8 mouse cellular contexts compared by ENCODE assay signal in the genomic region with DNA sequence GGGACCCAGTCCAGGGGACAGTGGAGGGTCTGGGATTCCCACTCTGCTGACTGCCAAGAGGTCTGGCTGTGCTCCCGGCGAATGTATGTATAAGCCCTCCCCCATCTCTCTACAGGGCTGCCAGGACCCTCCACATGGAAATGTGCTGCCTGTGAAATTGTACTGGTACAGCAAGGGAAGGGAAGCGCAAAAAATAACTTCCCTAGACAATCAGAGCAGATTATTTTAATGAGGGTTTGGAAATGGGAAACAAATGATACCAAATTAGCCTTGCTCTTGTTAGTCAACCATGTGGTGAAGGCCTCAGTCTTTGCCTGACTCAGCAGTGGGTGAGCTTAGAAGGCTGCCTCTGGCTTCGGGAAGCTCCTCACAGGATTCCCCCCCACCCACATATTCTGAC.
DNase-seq lines count a peak whose midpoint lies in the region; ATAC-seq and TF ChIP-seq lines count a peak whose summit lies in the region.

No protein-coding gene starts in this region.

- no peaks in the 10 kb centered on the region; the same call in 1 of the 2 replicates for H3K27me3 ChIP-seq in kidney, adult 2 months (replicated peaks; ENCODE audit: control insufficient read depth, insufficient read depth, low read length)
- H3K27me3 ChIP-seq in embryonic facial prominence, embryonic 15.5 days: no peaks in the 10 kb centered on the region
- H3K27me3 ChIP-seq in hindbrain, embryonic 16.5 days (replicated peaks; ENCODE audit: control insufficient read depth, insufficient read depth, low read length): no peaks in the 10 kb centered on the region
- H3K27me3 ChIP-seq in neural tube, embryonic 15.5 days (replicated peaks): no peaks in the 10 kb centered on the region
- H3K27me3 ChIP-seq in liver, embryonic 11.5 days (replicated peaks; ENCODE audit: control insufficient read depth, insufficient read depth, low read length): no peaks in the 10 kb centered on the region

- no peak overlapping the region for H3K27ac ChIP-seq in kidney, adult 2 months (ENCODE audit: insufficient read depth, low read depth, low read length)
- H3K27ac ChIP-seq in embryonic facial prominence, embryonic 15.5 days (replicated peaks): 0 out of 2 replicates have a peak overlapping the region, but pooled peaks have one; percentile 28
- H3K27ac ChIP-seq in hindbrain, embryonic 16.5 days (ENCODE audit: low read depth, low read length): peak overlapping the region; percentile 64
- H3K27ac ChIP-seq in neural tube, embryonic 15.5 days (replicated peaks): peak overlapping the region; percentile 66
- H3K27ac ChIP-seq in liver, embryonic 11.5 days (ENCODE audit: low read depth, low read length): no peak overlapping the region

- no peak overlapping the region for H3K4me2 ChIP-seq in embryonic facial prominence, embryonic 15.5 days (replicated peaks)
- no peak overlapping the region for H3K4me2 ChIP-seq in hindbrain, embryonic 16.5 days (ENCODE audit: low read length)
- H3K4me2 ChIP-seq in neural tube, embryonic 15.5 days: no peak overlapping the region
- no peak overlapping the region for H3K4me2 ChIP-seq in liver, embryonic 11.5 days

- whole genome bisulfite sequencing in kidney, adult 2 months: 80% methylated on average over 4 of the region's 4 CpGs
- 33% methylated on average over 4 of the region's 4 CpGs for WGBS in embryonic facial prominence, embryonic 15.5 days
- WGBS in hindbrain, embryonic 16.5 days: 14% methylated on average over 4 of the region's 4 CpGs
- 22% methylated on average over 4 of the region's 4 CpGs for WGBS in neural tube, embryonic 15.5 days
- 72% methylated on average over 4 of the region's 4 CpGs for WGBS in liver, embryonic 11.5 days

- intact Hi-C loops in gastrocnemius, postnatal 14 days (cut with DNase I; ENCODE audit: low total_unique reads): no loop called here

- TF ChIP-seq CTCF in kidney, adult 2 months (conservative IDR thresholded peaks at IDR 0.05; ENCODE audit: insufficient read depth, insufficient read length, low read depth, low read length): no peak

- ATAC-seq in embryonic facial prominence, embryonic 15.5 days (ENCODE audit: insufficient number of reproducible peaks, low FRiP score, low TSS enrichment, low read depth): peak; percentile 87
- ATAC-seq in hindbrain, embryonic 16.5 days: peak; percentile 93
- peak; percentile 76; the same call in 1 of the 2 replicates for ATAC-seq in neural tube, embryonic 15.5 days (ENCODE audit: low FRiP score)
- no peak for ATAC-seq in liver, embryonic 11.5 days (replicated peaks; ENCODE audit: low FRiP score)

- no peak overlapping the region for H3K9ac ChIP-seq in embryonic facial prominence, embryonic 15.5 days
- no peak overlapping the region for H3K9ac ChIP-seq in hindbrain, embryonic 16.5 days (ENCODE audit: low read depth, low read length)
- no peak overlapping the region for H3K9ac ChIP-seq in neural tube, embryonic 15.5 days (replicated peaks)
- H3K9ac ChIP-seq in liver, embryonic 11.5 days (ENCODE audit: low read depth, low read length): no peak overlapping the region

- DNase-seq in kidney, postnatal 4 days: peak; percentile 41 to 49
- DNase-seq in kidney, adult 2 months: no peak
- DNase-seq in gastrocnemius, postnatal 14 days: no peak
- DNase-seq in kidney, adult 9 months: no peak
- DNase-seq in liver, embryonic 11.5 days (ENCODE audit: low spot score): no peak

- no peaks in the 10 kb centered on the region for H3K4me1 ChIP-seq in kidney, adult 2 months (ENCODE audit: control insufficient read depth, insufficient read depth, low read length)
- peaks cover 15% of the 10 kb centered on the region for H3K4me1 ChIP-seq in embryonic facial prominence, embryonic 15.5 days
- peaks cover 27% of the 10 kb centered on the region for H3K4me1 ChIP-seq in hindbrain, embryonic 16.5 days (ENCODE audit: control insufficient read depth, insufficient read depth, low read depth, low read length)
- peaks cover 41% of the 10 kb centered on the region for H3K4me1 ChIP-seq in neural tube, embryonic 15.5 days
- H3K4me1 ChIP-seq in liver, embryonic 11.5 days (replicated peaks; ENCODE audit: control insufficient read depth, insufficient read depth, low read length): no peaks in the 10 kb centered on the region

- no peak overlapping the region for H3K4me3 ChIP-seq in kidney, adult 2 months (ENCODE audit: insufficient read depth, low read depth, low read length)
- H3K4me3 ChIP-seq in embryonic facial prominence, embryonic 15.5 days (replicated peaks): no peak overlapping the region
- H3K4me3 ChIP-seq in hindbrain, embryonic 16.5 days (ENCODE audit: low read length): no peak overlapping the region
- H3K4me3 ChIP-seq in neural tube, embryonic 15.5 days (replicated peaks): no peak overlapping the region
- H3K4me3 ChIP-seq in liver, embryonic 11.5 days (ENCODE audit: low read depth, low read length): no peak overlapping the region

- no peak for TF ChIP-seq POLR2A in kidney, adult 2 months (IDR thresholded peaks at IDR 0.05; ENCODE audit: low read depth, low read length)

- H3K36me3 ChIP-seq in kidney, adult 2 months (ENCODE audit: control insufficient read depth, insufficient read depth, low read length): no peaks in the 10 kb centered on the region
- no peaks in the 10 kb centered on the region for H3K36me3 ChIP-seq in embryonic facial prominence, embryonic 15.5 days
- no peaks in the 10 kb centered on the region for H3K36me3 ChIP-seq in hindbrain, embryonic 16.5 days (ENCODE audit: control insufficient read depth, insufficient read depth, low read length)
- H3K36me3 ChIP-seq in neural tube, embryonic 15.5 days: no peaks in the 10 kb centered on the region
- no peaks in the 10 kb centered on the region for H3K36me3 ChIP-seq in liver, embryonic 11.5 days (ENCODE audit: control insufficient read depth, insufficient read depth, low read length)

- no peaks in the 10 kb centered on the region for H3K9me3 ChIP-seq in embryonic facial prominence, embryonic 15.5 days (replicated peaks)
- H3K9me3 ChIP-seq in hindbrain, embryonic 16.5 days (ENCODE audit: control insufficient read depth, low read length): no peaks in the 10 kb centered on the region
- no peaks in the 10 kb centered on the region for H3K9me3 ChIP-seq in neural tube, embryonic 15.5 days (replicated peaks)
- no peaks in the 10 kb centered on the region for H3K9me3 ChIP-seq in liver, embryonic 11.5 days (ENCODE audit: control insufficient read depth, low read length)

Comparison
In these comparisons a context has a peak if more than half of its experiments do, and no peak if none do; other contexts are left out.
1. DNase-seq: peak in kidney, postnatal 4 days (2 of 2); none in kidney, adult 2 months (single experiment), gastrocnemius, postnatal 14 days (single experiment), kidney, adult 9 months (single experiment) and liver, embryonic 11.5 days (single experiment).
2. H3K27ac ChIP-seq: peak in embryonic facial prominence, embryonic 15.5 days (single experiment), hindbrain, embryonic 16.5 days (single experiment) and neural tube, embryonic 15.5 days (single experiment); none in kidney, adult 2 months (single experiment) and liver, embryonic 11.5 days (single experiment).